Mouse (Mus musculus): ENCODE measurements around the gene Tbc1d22b. TPM values are rescaled to one million over a fixed set of nuclear protein-coding genes. Genes with fewer than 3 reads are reported as not detected.

Tbc1d22b gene
- total and polyA plus RNA-seq, 2 experiments from 2014 or later, result 5.3 to 8.0 TPM

- ATAC-seq (ENCODE audit: insufficient read depth, low read depth), result no peak
- no peaks in the 10 kb centered on the region for H3K4me1 ChIP-seq (ENCODE audit: control insufficient read depth, insufficient read depth)
- no peaks in the 10 kb centered on the region for H3K27me3 ChIP-seq (ENCODE audit: control insufficient read depth, insufficient read depth, low read length)
- H3K36me3 ChIP-seq (replicated peaks; ENCODE audit: control insufficient read depth, insufficient read depth, low read length), result no peaks in the 10 kb centered on the region
- WGBS, result 85% methylated on average over 19 of the region's 19 CpGs
- DNase-seq (ENCODE audit: low spot score), result no peak
- no peaks in the 10 kb centered on the region for H3K9me3 ChIP-seq (replicated peaks; ENCODE audit: control insufficient read depth, low read length)
- H3K4me2 ChIP-seq (ENCODE audit: low read depth, low read length), result no peak overlapping the region
- TF ChIP-seq EP300 (IDR thresholded peaks at IDR 0.05; ENCODE audit: low read depth) (no peak), CTCF (IDR thresholded peaks at IDR 0.05; ENCODE audit: low read depth) (no peak)
- no peak overlapping the region for H3K4me3 ChIP-seq (ENCODE audit: low read depth, low read length)
- no peak overlapping the region for H3K9ac ChIP-seq (replicated peaks; ENCODE audit: low read depth, low read length)
- H3K27ac ChIP-seq (ENCODE audit: low read depth), result no peak overlapping the region
Measured at GRCm38 (mm10) chr17:29542831-29543690, 6.5 kb upstream of the Tbc1d22b start.

- no peak overlapping the region for H3K9ac ChIP-seq (replicated peaks; ENCODE audit: low read depth, low read length)
- no peak overlapping the region for H3K4me3 ChIP-seq (ENCODE audit: low read depth, low read length)
- no peak overlapping the region for H3K27ac ChIP-seq (ENCODE audit: low read depth)
- no peaks in the 10 kb centered on the region for H3K27me3 ChIP-seq (ENCODE audit: control insufficient read depth, insufficient read depth, low read length)
- DNase-seq (ENCODE audit: low spot score) (no peak), ATAC-seq (ENCODE audit: insufficient read depth, low read depth) (no peak)
- H3K4me2 ChIP-seq (ENCODE audit: low read depth, low read length), result no peak overlapping the region
- no peak for TF ChIP-seq EP300 (IDR thresholded peaks at IDR 0.05; ENCODE audit: low read depth)
- TF ChIP-seq CTCF (IDR thresholded peaks at IDR 0.05; ENCODE audit: low read depth), result no peak
- no peaks in the 10 kb centered on the region for H3K36me3 ChIP-seq (replicated peaks; ENCODE audit: control insufficient read depth, insufficient read depth, low read length)
- 67% methylated on average over 2 of the region's 2 CpGs for WGBS
- H3K9me3 ChIP-seq (replicated peaks; ENCODE audit: control insufficient read depth, low read length), result no peaks in the 10 kb centered on the region
- no peaks in the 10 kb centered on the region for H3K4me1 ChIP-seq (ENCODE audit: control insufficient read depth, insufficient read depth)
Measured at GRCm38 (mm10) chr17:29544064-29544463, 5.5 kb upstream of the Tbc1d22b start.

GRCm38 (mm10) chr17:29545241-29545640 is 4.3 kb upstream of the Tbc1d22b start:
- H3K9ac ChIP-seq (replicated peaks; ENCODE audit: low read depth, low read length), result no peak overlapping the region
- no peaks in the 10 kb centered on the region for H3K36me3 ChIP-seq (replicated peaks; ENCODE audit: control insufficient read depth, insufficient read depth, low read length)
- no peak for DNase-seq (ENCODE audit: low spot score)
- H3K27ac ChIP-seq (ENCODE audit: low read depth), result no peak overlapping the region
- no peaks in the 10 kb centered on the region for H3K27me3 ChIP-seq (ENCODE audit: control insufficient read depth, insufficient read depth, low read length)
- H3K9me3 ChIP-seq (replicated peaks; ENCODE audit: control insufficient read depth, low read length), result no peaks in the 10 kb centered on the region
- no peak for ATAC-seq (ENCODE audit: insufficient read depth, low read depth)
- no peak overlapping the region for H3K4me2 ChIP-seq (ENCODE audit: low read depth, low read length)
- H3K4me3 ChIP-seq (ENCODE audit: low read depth, low read length), result no peak overlapping the region
- 88% methylated on average over 5 of the region's 5 CpGs for WGBS
- no peak for TF ChIP-seq EP300 (IDR thresholded peaks at IDR 0.05; ENCODE audit: low read depth)
- TF ChIP-seq CTCF (IDR thresholded peaks at IDR 0.05; ENCODE audit: low read depth), result no peak
- peaks cover 4% of the 10 kb centered on the region for H3K4me1 ChIP-seq (ENCODE audit: control insufficient read depth, insufficient read depth)

DNA sequence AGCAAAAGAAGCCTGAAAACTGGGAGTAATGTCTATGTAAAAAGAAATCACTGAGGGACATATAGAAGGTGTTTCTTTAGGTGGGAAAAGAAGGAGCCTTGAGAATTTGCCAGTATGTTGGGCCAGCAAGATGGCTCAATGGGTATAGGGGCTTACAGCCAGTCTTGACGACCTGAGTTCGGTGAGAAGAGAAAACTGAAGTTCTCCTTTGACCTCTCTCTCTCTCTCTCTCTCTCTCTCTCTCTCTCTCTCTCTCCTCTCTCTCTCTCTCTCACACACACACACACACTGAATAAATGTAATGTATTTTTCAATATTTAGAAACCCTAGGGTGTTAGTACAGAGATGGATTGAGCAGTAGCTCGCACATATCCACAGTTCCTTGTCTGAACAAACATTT is 1.1 kb upstream of the Tbc1d22b start:
- no peak overlapping the region for H3K4me2 ChIP-seq (ENCODE audit: low read depth, low read length)
- TF ChIP-seq EP300 (IDR thresholded peaks at IDR 0.05; ENCODE audit: low read depth) (no peak), CTCF (IDR thresholded peaks at IDR 0.05; ENCODE audit: low read depth) (no peak)
- no peak overlapping the region for H3K9ac ChIP-seq (replicated peaks; ENCODE audit: low read depth, low read length)
- H3K27me3 ChIP-seq (ENCODE audit: control insufficient read depth, insufficient read depth, low read length), result no peaks in the 10 kb centered on the region
- ATAC-seq (ENCODE audit: insufficient read depth, low read depth) (no peak), DNase-seq (ENCODE audit: low spot score) (no peak)
- no peaks in the 10 kb centered on the region for H3K36me3 ChIP-seq (replicated peaks; ENCODE audit: control insufficient read depth, insufficient read depth, low read length)
- no peak overlapping the region for H3K4me3 ChIP-seq (ENCODE audit: low read depth, low read length)
- no peaks in the 10 kb centered on the region for H3K9me3 ChIP-seq (replicated peaks; ENCODE audit: control insufficient read depth, low read length)
- 62% methylated on average over 3 of the region's 3 CpGs for WGBS
- H3K27ac ChIP-seq (ENCODE audit: low read depth), result no peak overlapping the region
- H3K4me1 ChIP-seq (ENCODE audit: control insufficient read depth, insufficient read depth), result peaks cover 15% of the 10 kb centered on the region

GRCm38 (mm10) chr17:29548994-29549393 is 591 bp upstream of the Tbc1d22b start:
- no peaks in the 10 kb centered on the region for H3K27me3 ChIP-seq (ENCODE audit: control insufficient read depth, insufficient read depth, low read length)
- no peak overlapping the region for H3K27ac ChIP-seq (ENCODE audit: low read depth)
- no peak for DNase-seq (ENCODE audit: low spot score)
- no peak for ATAC-seq (ENCODE audit: insufficient read depth, low read depth)
- peak overlapping the region; percentile 98; the same call in 1 of the 2 replicates for H3K4me2 ChIP-seq (ENCODE audit: low read depth, low read length)
- TF ChIP-seq EP300 (IDR thresholded peaks at IDR 0.05; ENCODE audit: low read depth) (no peak), CTCF (IDR thresholded peaks at IDR 0.05; ENCODE audit: low read depth) (no peak)
- H3K9ac ChIP-seq (replicated peaks; ENCODE audit: low read depth, low read length), result no peak overlapping the region
- no peaks in the 10 kb centered on the region for H3K9me3 ChIP-seq (replicated peaks; ENCODE audit: control insufficient read depth, low read length)
- H3K36me3 ChIP-seq (replicated peaks; ENCODE audit: control insufficient read depth, insufficient read depth, low read length), result no peaks in the 10 kb centered on the region
- 45% methylated on average over 8 of the region's 8 CpGs for WGBS
- H3K4me3 ChIP-seq (ENCODE audit: low read depth, low read length), result no peak overlapping the region
- H3K4me1 ChIP-seq (ENCODE audit: control insufficient read depth, insufficient read depth), result peaks cover 15% of the 10 kb centered on the region

Data from heart, postnatal 0 days (tissue).